ENCODE assay signal across 29 mouse cellular contexts in the genomic region with DNA sequence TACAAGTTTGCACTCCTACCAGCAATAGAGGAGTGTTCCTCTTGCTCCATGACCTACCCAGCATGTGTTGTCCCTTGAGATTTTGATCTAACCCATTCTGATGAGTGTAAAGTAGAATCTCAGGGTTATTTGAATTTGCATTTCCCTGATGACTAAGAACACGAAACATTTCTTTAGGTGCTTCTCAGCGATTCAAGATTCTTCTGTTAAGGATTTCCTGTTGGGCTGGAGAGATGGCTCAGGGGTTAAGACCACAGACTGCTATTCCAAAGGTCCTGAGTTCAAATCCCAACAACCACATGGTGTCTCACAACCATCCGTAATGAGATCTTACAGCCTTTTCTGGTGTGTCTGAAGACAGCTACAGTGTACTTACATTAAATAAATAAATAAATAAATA. TPM values are rescaled to one million over a fixed set of nuclear protein-coding genes. Genes with fewer than 3 reads are reported as not detected.
"Had no signal": no experiment of that assay in that cellular context is flagged by ENCODE, and none has a peak within 500 bp of the region (broad histone marks: within the 10 kb centered on the region; RNA-seq: fewer than 3 reads in every experiment).

No protein-coding gene starts in this region.

- H3K27ac ChIP-seq: embryonic facial prominence, embryonic 10.5 days; embryonic facial prominence, embryonic 12.5 days; embryonic facial prominence, embryonic 13.5 days; embryonic facial prominence, embryonic 15.5 days; forebrain, embryonic 10.5 days; forebrain, embryonic 12.5 days; forebrain, embryonic 13.5 days; forebrain, embryonic 15.5 days; gastrocnemius, adult 2 months; heart, adult 2 months had no signal

- H3K9ac ChIP-seq: embryonic facial prominence, embryonic 12.5 days; embryonic facial prominence, embryonic 13.5 days; embryonic facial prominence, embryonic 15.5 days; forebrain, embryonic 12.5 days; forebrain, embryonic 13.5 days; forebrain, embryonic 15.5 days; forebrain, postnatal 0 days had no signal

- DNase-seq: cerebellum, adult 9-10 months; cerebellum, adult 9-11 months; cerebellum, postnatal 10 days; cerebellum, postnatal 14 days; cerebellum, postnatal 25 days; cerebellum, postnatal 36 days; embryo, embryonic 11 days; forebrain, postnatal 0 days; gastrocnemius, adult 2 months; gastrocnemius, postnatal 10 days; gastrocnemius, postnatal 14 days; gastrocnemius, postnatal 25 days; gastrocnemius, postnatal 36 days; heart, adult 18-20 months; heart, adult 2 months had no signal

- H3K4me3 ChIP-seq: embryonic facial prominence, embryonic 10.5 days; embryonic facial prominence, embryonic 12.5 days; embryonic facial prominence, embryonic 13.5 days; embryonic facial prominence, embryonic 15.5 days; erythroblast, embryonic 14.5 days; forebrain, embryonic 10.5 days; forebrain, embryonic 12.5 days; forebrain, embryonic 13.5 days; forebrain, embryonic 15.5 days; gastrocnemius, adult 2 months; heart, adult 2 months had no signal

- H3K27me3 ChIP-seq: embryonic facial prominence, embryonic 15.5 days; forebrain, embryonic 13.5 days; forebrain, embryonic 15.5 days had no signal

- H3K9me3 ChIP-seq: embryonic facial prominence, embryonic 10.5 days; embryonic facial prominence, embryonic 12.5 days; embryonic facial prominence, embryonic 13.5 days; embryonic facial prominence, embryonic 15.5 days; forebrain, embryonic 10.5 days; forebrain, embryonic 12.5 days; forebrain, embryonic 13.5 days; forebrain, embryonic 15.5 days had no signal

- H3K36me3 ChIP-seq: embryonic facial prominence, embryonic 10.5 days; embryonic facial prominence, embryonic 12.5 days; embryonic facial prominence, embryonic 13.5 days; embryonic facial prominence, embryonic 15.5 days; forebrain, embryonic 10.5 days; forebrain, embryonic 12.5 days; forebrain, embryonic 15.5 days had no signal

- H3K4me2 ChIP-seq: embryonic facial prominence, embryonic 12.5 days; embryonic facial prominence, embryonic 13.5 days; embryonic facial prominence, embryonic 15.5 days; forebrain, embryonic 12.5 days; forebrain, embryonic 13.5 days; forebrain, embryonic 15.5 days had no signal

- H3K4me1 ChIP-seq: embryonic facial prominence, embryonic 10.5 days; embryonic facial prominence, embryonic 12.5 days; embryonic facial prominence, embryonic 13.5 days; embryonic facial prominence, embryonic 15.5 days; forebrain, embryonic 10.5 days; forebrain, embryonic 12.5 days; forebrain, embryonic 13.5 days; forebrain, embryonic 15.5 days had no signal

RNA-seq across cellular contexts. Expression of a gene that starts 47.9 kb away (rescaled TPM):
- total RNA-seq: common myeloid progenitor, adult 5-6 weeks; gastrocnemius, adult 18-20 months; gastrocnemius, adult 2 months; gastrocnemius, adult 8-10 months; gastrocnemius, postnatal 10 days; gastrocnemius, postnatal 14 days; gastrocnemius, postnatal 25 days; gastrocnemius, postnatal 36 days; gastrocnemius, postnatal 4 days; heart, adult 2 months; heart, adult 8-10 months had no signal
- polyA plus RNA-seq: erythroblast, embryonic 14.5 days; heart, adult 2 months had no signal
